Mouse (Mus musculus) layer of hippocampus, adult 8-10 months (tissue): Measurements from ENCODE around the gene Lonp2. TPM values are rescaled to one million over a fixed set of nuclear protein-coding genes. Genes with fewer than 3 reads are reported as not detected.

ENCODE experiments used
- DNase-seq, 2 experiments: peaks; one replicate each; pipeline ENCODE4 v3.0.0; 2022; ENCODE audit warnings: low spot score in 2 of 2
- microRNA-seq, 2 experiments: library from miRNA; unstranded; fragments of <30 nt; microRNA quantifications; one replicate each; pipeline ENCODE4 v1.2.0; 2022
- total RNA-seq, 4 experiments: library from RNA; stranded (reverse); gene quantifications; 2 replicates each; pipeline ENCODE4 v1.2.4; 2022

Lonp2 gene
- total RNA-seq, 4 experiments from 2014 or later: 79.2 to 87.2 (median 80.7) TPM

DNA sequence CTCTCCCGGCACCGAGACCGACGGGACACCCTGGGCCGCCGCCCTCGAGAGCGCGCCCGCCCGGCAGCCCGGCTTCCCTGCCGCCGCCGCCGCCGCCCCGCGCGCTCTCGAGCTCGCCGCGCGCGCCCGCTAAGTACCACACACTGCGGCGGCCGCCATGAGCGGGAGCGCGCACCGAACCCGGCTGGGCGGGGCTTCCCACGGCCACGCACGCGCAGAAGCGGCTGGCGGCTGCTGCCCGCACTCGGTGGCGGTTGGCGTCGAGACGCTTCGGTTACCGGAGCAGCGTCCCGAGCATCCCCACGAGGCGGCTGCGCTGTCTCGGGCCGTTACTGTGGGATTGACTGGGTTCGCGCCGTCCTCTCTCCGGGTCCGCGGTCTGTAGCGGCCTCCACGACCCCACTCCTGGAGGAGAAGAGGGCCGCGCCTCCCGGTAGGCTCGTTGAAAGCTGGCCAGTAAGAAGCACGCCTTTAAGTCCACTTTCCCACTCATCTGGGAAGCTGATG lies 122.1 kb downstream of the Lonp2 start:
- DNase-seq: peak; percentile 78 to 92

DNA sequence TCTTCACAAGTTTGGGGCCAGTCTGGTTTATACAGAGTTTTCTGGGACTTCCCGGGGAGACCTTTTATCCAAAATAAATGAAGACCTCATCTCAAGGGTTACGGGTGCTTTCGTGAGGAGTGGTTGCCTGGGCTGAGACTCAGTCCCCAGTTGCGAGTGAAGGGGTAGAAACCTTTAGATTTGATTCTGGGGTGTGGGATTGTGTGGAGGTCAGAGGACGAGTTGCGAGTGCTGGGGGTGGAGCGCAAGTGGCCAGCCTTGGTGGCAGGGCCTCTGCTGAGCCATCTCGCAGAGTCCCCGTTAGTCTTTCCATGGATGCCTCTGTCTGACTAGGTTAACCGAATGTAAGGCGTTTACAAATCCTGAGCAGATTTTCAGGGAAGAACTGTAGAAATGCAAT lies 122.7 kb downstream of the Lonp2 start:
- DNase-seq: no peak

GRCm38 (mm10) chr8:86749842-86750241 lies 126.0 kb downstream of the Lonp2 start:
- DNase-seq: no peak

DNA sequence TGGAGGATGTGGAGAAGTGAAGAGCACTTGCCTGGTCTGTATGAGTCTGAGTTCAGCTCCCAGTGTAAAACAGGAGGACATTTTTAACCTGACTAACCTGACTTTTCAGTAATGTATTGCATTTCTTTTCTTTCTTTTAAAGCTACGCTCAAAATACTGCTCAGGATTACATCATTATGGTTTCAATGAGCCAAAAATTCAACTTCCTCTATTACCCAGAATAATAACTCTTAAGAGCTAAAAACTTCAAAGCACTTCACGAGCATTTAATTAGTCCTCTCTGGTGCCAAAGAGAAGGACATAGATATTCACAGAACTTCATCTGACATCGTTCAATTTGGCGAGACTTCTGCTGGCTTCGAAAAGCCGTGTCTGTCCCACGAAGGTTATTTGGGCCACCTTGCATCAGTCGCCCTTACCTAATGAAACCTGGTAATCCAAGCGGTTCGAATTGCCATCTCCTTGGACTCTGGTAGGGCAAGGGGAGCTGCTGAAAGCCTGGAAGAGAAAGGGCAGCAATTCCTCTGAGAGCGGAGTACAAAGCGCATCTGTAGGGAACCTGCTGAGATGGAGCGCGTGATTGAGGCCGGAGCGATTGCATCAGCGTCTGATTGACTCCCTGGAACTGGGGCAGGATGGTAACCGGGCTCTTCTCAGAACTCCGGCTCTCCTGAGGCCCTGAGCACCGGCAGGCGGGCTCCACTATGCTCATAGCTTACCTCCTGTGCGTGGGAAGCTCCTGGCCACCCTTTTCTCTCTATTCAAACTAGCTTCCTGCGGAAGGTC lies 133.3 kb downstream of the Lonp2 start:
- DNase-seq: peak; percentile 38 to 48

GRCm38 (mm10) chr8:86758651-86759050 lies 134.8 kb downstream of the Lonp2 start:
- DNase-seq: no peak

DNA sequence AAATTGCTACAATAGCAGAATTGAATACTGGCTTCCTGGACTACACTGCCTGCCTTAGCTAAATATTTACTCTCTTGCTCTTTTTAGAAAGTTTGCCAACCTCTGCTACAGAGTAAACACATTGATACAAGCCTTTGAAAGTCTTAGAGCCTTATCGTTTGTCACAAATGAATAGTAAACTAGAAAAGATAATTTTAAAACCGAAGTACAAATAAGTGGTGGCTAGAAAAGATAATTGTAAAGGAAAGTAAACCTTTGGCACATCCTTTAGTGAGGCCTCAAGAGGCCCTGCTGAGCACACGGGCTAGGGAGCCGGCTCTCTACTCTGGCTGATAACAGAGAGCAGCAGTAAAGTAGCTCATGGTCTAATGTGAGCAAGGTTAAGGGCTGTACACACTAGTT lies 135.2 kb downstream of the Lonp2 start:
- no peak for DNase-seq

GRCm38 (mm10) chr8:86760746-86761145 lies 136.9 kb downstream of the Lonp2 start:
- no peak for DNase-seq

GRCm38 (mm10) chr8:86762806-86763205 lies 139.0 kb downstream of the Lonp2 start:
- DNase-seq: no peak

DNA sequence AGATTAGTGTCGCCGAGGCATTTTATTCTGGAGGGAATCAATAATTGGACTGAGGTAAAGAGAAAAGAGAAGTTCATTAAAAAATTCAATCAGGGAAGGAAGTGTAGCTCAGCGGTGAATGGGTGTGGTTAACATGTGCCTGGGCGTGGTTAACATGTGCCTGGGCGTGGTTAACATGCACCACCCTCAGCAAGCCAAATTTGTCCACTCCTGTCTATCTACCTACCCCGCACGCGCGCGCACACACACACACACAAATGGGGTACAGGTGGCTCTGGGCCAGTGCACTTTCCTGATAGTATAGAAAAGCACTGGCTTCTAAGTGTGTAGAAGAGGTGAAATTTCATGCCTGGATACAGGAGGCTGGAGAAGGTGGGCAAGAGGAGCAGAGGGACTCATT lies 141.3 kb downstream of the Lonp2 start:
- DNase-seq: no peak

- DNase-seq: no peak
Observed at GRCm38 (mm10) chr8:86765669-86766068, 141.8 kb downstream of the Lonp2 start.

DNA sequence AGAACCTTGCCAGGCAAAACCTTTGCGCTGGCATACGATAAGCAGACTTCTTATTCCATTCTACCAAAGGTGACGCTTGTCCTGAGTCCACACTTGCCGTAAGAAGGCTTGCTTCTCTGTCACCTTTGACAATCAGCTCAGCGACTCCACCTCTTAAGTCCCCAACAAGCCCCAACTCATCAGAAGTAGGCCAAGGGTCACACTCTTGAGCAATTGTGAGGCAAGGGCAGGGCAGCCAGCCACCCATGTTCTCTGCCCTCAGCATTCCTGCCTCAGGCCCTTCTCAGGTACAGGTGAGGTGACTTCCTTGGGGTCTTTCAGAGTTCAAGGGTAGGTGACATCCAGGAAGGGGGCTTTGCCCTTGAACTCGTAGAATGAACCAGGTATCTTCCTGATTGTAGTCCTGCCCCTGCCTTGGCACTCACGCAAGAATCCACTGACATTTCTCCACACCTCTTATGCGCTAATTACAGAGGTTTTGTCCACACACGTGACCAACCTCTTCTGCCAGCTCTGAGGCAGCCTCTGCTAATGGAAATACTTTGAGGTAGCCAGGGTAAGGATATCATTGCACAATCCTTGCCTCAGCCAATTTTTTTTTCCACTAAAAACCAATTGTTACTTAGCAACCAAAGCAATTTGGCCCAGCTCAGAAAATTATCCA lies 142.8 kb downstream of the Lonp2 start:
- peak in 1 of 2 experiments; percentile 27 for DNase-seq

DNA sequence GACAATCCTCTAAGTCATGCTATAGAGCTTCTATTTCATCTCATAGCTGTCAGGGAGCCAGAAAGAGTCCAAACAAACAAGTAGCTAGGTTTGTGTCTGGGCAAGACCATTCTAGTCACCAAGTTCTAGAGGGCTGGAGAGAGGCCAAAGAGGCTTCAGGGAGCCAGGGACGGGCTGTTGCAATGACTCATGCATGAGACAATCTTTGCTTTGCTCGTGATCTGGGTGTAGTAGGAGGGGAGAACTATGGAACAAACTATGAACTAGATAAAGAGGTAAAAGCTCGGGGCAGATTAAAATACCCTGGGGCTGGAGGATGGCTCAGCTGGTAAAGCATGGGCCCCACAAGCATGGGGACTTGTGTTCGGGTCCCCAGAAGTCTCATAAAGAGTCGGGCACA lies 144.7 kb downstream of the Lonp2 start:
- DNase-seq: peak; percentile 24 to 53

DNA sequence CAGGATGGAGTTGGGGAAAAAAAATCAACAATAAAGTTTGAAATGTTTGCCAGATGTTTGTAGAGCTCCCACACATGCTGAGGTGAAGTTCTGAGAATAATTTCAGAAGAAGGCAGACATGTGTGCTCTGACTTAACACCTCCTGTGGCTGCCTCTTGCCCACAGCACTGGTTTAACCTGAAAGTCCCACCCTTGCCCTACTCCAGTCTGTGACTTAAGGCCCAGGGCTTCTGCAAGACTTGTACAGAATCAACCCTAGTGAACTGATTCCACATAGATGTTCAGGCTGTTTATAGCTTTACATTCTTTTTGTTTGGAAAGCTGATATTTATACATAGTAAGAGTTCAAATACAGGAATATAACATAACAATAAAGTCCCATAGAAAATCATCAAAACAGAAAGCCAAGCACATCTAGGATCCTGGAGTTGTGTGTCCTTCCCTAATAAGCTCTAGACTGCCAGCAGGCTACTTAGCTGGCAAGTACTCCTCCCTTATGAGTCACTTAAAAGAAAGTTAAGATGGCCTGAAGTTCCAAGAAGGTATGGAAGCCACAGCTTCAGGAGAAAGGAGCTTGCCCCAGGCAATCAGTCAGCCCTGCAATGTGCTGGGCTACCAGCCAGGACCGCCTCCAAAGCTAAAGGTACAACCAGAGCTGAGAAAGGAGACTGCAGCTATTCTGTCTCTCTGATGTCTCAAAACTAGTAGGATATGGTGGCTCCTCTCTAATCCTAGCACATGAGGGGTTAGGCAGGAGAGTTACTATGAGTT lies 146.3 kb downstream of the Lonp2 start:
- no peak for DNase-seq

Small RNA genes lying within 50 kb of the gene (microRNA-seq; reads per million reads assigned to microRNA genes)
- gene Gm44348: 0 reads per million in 2 experiments

Other genes with a start within 250 kb of the Lonp2 start
- gene Abcc12, start 43.4 kb upstream of the Lonp2 start, total RNA-seq: under 1 TPM; 0.31 to 0.59 (median 0.34) TPM
- gene Gm10638, start 121.7 kb downstream of the Lonp2 start, total RNA-seq: 1 to 10 TPM; 1.7 to 3.0 (median 2.3) TPM
- gene Siah1a, start 121.9 kb downstream of the Lonp2 start, total RNA-seq: 10 to 100 TPM; 29.2 to 34.0 (median 32.7) TPM